Mouse (Mus musculus): ENCODE measurements around the gene Aldh3b1. TPM values are rescaled to one million over a fixed set of nuclear protein-coding genes. Genes with fewer than 3 reads are reported as not detected.
"Not testable (repeated sequence)": the region's sequence is repeated elsewhere in the genome, so short reads cannot be mapped to it uniquely, and the experiment has no call there.

Gene Aldh3b1
- total RNA-seq (2021), result 1 to 10 TPM; 2.6 to 3.2 TPM
- long read RNA-seq, experiment 1, transcript Aldh3b1-201 (10 exons, 1,924 nt), result major isoform, 7 of 9 reads
- long read RNA-seq, experiment 1, partial matches to known transcripts, result 1 of 9 reads
- long read RNA-seq, experiment 1, other reads (novel, unspliced or antisense), result 1 of 9 reads
- long read RNA-seq, experiment 2, partial matches to known transcripts, result 0 of 2 reads
- long read RNA-seq, experiment 2, other reads (novel, unspliced or antisense), result 1 of 2 reads

DNA sequence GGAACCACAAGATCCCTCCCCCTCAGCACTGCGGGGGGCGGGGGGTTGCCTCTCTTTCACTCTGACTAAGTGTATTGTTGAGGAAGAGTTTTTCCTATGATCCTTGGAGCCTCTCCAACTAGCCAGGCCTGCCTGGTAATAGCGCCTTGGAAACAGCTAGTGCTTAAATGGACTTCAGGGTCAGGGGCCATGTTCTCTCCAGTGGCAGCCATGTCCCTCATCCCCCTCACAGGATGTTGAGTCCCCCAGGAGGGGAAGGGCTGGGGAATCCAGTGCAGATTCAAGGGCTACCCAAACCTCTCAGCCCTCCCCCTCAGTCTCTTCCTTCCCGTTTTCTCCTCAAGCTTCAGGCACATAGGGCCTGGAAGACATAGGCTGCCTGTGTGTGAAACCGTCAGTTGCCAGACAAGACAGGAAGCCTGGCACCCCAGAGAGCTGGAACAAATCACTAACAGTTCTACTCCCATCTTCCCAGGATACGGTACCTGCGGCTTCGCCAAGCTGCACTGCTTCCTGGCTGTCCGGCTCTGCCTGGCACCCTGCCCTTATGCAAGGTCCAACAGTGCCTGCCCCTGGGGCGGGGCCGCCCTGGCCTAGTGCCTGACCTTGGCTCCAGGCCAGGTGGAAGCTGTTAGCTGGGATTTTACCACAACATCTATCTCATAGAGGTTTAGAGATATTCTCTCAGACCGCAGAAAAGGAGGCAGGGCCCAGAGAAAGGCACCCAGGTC lies at the start of gene Aldh3b1:
Aldh3b1 (minus strand) TSS at position 598 of the 731 bp plus-strand sequence.
- DNase-seq, result peak; percentile 92 to 94
- intact Hi-C loops (cut with DNase I), result no loop called here

DNA sequence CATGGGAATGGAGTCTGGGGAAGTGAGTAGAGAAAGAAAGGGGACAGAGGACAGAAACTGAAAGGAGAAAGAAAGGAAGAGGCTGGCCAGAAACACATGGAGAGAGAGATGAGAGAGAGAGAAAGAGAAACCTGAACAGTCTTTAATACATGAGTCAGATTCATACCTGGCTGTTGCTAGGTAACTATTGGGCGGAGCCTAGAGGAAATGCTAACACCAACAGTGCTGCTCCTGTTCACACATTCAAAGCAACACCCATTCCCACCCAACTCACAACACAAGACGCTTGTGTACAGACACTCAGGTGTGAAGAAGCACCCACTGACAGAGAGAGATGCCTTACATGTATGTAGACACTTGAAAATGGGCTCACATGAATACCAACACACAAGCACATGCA lies 46.3 kb upstream of the Aldh3b1 start:
- intact Hi-C loops (cut with DNase I), result no loop called here

DNA sequence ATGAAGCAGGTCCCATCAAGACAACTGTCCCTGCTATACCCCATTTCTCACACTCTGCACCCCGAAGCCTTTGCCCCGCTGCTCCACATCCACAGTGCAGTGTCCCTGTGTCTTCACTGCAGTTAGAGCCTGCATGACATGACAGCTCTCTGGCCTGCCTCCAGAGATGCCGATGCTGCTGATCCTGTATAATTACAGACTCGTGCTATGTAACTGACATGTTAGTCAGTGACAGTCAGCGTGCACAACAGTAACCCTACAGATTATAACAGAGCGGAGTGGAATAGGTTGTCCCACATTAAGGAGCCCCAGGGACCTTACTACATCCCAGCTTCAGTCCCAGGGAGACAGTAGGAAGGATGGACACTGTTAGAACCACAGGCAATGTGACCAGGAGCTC lies 45.0 kb upstream of the Aldh3b1 start:
- DNase-seq; intact Hi-C loops (cut with DNase I): not testable (repeated sequence)

More for the DNA sequence above, 46.3 kb upstream of the Aldh3b1 start:
- no peak for DNase-seq

DNA sequence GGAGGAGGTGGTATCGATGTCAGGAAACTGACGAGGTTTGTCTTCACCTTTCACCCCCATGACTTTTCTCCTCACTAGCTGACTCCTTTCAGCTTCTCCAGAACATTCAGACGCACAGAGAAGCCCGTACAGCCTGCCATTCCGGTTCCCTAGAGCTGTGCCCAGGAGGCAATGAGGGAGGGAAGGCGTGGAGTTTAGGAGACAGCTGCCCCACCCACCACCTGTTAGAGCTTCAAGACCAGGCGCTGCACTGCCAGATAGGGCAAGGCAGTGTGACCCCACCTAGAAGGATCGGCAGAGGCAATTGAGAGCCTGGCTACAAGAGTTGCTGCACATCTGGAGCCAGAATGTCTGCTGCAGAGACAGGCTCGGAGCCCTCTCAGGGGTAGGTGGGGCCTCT lies 42.6 kb upstream of the Aldh3b1 start, which contains the start of gene Aldh3b2:
Aldh3b2 (plus strand) TSS at position 100 of the 400 bp plus-strand sequence.
- DNase-seq, result no peak
- intact Hi-C loops (cut with DNase I), result loop anchor here (2.0 kb wide), 1 partner anchor 21 kb away; no protein-coding TSS in a partner anchor

DNA sequence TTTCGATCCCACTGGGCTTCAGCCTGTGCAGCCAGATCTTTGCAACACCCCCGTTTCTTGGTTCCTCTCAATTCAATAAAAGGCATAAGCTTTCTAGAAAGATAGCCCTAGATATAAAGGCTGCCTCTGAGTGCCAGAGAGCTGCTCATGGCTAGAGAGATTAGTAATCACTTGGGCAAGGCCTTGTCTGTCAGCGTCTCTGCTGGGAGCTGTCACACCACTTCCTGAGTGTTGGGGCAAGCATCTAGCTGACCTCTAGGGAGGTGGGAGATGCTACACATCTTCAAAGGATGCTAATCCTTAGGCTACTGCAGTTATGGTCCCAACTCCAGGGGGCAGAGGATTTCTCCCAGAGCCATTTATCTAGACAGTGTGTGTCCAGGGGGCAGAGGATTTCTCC lies 37.6 kb upstream of the Aldh3b1 start:
- no peak for DNase-seq
- intact Hi-C loops (cut with DNase I), result no loop called here

DNA sequence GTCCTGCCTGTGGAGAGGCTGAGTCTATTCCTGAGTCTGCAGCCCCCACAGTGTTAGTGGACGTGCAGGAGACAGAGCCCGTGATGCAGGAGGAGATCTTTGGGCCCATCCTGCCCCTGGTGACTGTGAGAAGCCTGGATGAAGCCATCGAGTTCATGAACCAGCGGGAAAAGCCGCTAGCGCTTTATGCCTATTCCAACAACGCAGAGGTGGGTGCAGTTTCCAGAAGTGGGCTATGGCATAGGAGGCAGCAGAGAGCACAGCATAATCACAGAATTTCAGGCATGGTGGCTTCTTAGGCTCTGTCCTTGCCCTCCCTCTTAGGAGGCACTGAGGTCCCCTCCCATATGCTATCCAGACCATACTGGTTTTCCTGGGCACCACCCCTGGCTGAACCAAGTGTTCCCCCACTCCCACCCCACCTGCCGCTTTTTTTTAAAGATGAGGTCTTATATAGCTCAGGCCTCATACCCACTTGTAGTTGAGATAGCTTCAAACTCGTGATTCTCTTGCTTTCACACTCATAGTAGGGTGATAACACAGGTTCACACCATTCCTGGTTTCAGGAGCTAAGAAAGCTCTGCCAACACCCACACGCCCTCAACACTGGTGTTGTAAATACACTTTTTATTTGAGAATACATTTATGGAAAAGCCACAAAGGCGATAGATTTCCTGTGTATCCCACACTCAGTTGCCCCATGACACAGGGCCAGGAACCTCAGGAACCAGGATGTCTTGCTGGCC lies 36.9 kb upstream of the Aldh3b1 start:
- intact Hi-C loops (cut with DNase I), result no loop called here
- DNase-seq, result no peak

DNA sequence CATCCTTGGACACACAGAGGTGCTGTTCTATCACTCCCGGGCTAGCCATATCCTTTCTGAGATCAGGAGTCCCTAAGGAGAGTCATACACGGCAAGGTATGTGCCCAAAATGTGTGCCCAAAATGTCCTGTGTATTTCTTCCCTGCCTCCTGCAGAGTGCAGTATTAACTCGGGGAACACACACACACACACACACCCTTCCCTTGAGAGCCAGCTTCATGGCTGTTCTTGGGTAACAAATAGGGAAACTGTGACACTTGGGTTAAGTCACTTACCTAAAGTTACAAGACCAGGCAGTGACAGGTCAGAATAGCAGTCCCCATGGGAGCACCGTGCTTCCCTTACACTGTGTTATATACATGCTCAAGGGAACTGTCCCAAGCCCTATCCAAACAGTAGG lies 34.4 kb upstream of the Aldh3b1 start:
- intact Hi-C loops (cut with DNase I), result no loop called here
- DNase-seq, result no peak

GRCm38 (mm10) chr19:3962469-3962868 lies 32.9 kb upstream of the Aldh3b1 start:
- intact Hi-C loops (cut with DNase I), result no loop called here
- DNase-seq, result peak in 1 of 2 experiments; percentile 59

- intact Hi-C loops (cut with DNase I); DNase-seq: not testable (repeated sequence)
Observed at GRCm38 (mm10) chr19:3961805-3962204, 32.2 kb upstream of the Aldh3b1 start.

DNA sequence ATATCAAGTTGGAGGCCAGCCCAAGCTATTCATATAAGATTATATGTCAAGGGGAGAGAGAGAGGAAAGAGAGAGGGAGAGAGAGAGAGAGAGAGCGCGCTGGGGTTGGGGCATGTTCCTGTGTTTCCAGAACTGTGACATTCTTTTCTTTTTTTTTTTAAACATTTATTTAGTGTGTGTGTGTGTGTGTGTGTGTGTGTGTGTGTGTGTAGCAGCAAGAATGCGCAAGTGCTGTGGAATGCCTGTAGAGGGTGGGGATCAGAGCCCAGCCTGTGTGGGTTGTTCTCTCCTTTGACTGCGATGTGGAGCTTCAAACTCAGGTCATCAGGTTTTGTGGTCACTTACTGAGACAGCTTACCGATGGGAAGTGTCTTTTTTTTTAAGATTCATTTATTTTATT lies 30.6 kb upstream of the Aldh3b1 start:
- intact Hi-C loops (cut with DNase I), result no loop called here

DNA sequence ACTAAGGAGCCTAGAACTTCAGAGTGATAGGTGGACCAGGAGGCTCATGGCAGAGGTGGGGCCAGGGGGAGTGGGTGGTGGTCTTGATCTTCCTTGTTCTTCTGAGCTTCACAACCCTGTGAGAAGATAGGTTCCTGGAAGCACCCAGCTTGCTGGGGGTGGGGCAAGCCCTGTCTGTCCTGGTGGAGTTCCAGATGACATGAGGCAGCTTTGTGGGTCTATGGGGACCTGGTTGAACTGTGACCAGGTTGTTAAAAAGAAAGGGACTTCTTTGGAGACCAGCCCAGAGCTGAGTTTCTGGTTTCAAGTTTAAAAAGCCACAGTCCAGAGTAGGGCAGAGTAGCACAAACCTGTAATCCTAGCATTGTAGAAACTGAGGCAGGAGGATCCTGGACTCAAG lies 29.4 kb upstream of the Aldh3b1 start:
- DNase-seq, result no peak
- intact Hi-C loops (cut with DNase I), result no loop called here

More for the DNA sequence above, 30.6 kb upstream of the Aldh3b1 start:
- DNase-seq, result no peak

- intact Hi-C loops (cut with DNase I), result no loop called here
- no peak for DNase-seq
Observed at GRCm38 (mm10) chr19:3958470-3958869, 28.9 kb upstream of the Aldh3b1 start, which contains the start of gene Aldh3b3. TSS of gene Aldh3b3 (plus strand) at chr19:3958645.

- DNase-seq; intact Hi-C loops (cut with DNase I): not testable (repeated sequence)
Observed at GRCm38 (mm10) chr19:3957296-3958036, 27.9 kb upstream of the Aldh3b1 start.

DNA sequence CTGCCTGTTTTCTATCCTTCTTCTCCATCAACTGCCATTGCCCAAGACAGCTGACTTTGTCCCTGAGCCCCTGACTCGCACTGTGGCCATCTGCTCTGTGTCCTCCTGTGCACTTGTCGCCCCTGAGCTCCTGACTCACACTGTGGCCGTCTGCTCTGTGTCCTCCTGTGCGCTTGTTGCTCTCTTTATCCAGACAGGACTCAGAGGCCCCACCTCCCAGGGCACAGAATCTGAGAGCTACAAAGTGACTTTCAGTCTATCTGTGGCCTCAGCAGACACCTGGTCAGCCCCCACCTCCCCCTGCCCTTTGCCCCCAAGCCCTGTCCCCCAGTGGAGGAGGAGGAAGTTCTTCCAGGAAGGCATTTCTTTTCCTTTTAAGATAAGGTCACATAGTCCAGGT lies 26.2 kb upstream of the Aldh3b1 start:
- no peak for DNase-seq
- intact Hi-C loops (cut with DNase I), result no loop called here

- intact Hi-C loops (cut with DNase I), result no loop called here
- no peak for DNase-seq
Observed at GRCm38 (mm10) chr19:3955033-3955432, 25.4 kb upstream of the Aldh3b1 start.

DNA sequence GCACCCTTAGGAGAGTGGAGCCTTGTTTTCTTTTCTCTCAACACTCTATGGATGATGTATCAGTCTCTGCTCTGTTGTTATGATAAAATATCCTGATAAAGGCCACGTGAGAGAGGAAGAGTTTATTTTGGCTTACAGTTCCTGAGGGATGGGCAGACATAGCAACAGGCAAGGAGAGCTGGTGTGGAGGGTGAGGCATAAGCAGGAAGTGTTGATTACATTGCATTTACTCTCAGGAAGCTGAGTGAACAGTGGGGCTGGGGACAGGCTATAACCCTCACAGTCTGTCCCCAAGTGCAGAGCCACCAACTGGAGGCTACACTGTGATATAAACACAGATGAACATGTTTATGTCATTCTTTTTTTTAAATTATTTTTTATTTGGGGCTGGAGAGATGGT lies 22.5 kb upstream of the Aldh3b1 start:
- no peak for DNase-seq
- intact Hi-C loops (cut with DNase I), result no loop called here

DNA sequence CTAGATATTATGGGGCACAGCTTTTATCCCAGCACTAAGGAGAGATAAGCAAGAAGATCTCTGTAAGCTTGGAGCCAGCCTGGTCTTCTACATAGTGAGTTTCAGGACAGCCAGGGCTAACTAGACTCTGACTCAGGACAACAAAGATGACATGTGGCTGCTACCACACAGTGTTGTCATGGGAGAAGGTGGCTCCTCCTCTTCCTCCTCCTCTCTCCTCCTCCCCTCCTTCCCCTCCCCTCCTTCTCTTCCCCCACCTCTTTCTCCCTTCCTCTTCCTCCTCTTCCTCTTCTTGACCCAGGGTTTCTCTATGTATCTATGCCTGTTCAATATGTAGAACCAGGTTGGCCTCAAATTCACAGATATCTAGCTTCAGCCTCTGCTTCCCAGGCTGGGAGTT lies 21.9 kb upstream of the Aldh3b1 start:
- intact Hi-C loops (cut with DNase I), result loop anchor here (2.0 kb wide), 1 partner anchor 21 kb away; the partner anchor contains the start of gene Aldh3b2

DNA sequence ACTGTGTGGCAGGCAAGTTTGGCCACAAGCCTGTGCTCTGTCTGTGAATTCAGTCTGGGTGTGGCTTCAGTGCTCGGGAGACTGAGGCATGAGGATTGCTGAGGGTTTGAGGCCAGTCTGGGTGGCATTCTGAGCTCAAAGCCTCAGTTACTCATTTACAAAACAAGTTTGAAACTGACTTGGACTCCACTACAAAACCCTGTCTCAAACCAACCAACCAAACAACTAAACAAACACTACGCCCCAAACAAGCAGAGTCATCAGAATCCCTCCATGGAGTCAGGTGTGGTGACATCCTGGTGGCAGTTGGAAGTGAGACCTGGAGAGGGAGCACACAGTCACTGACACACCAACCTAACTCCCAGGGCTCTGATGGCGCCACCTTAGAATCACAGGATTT lies 20.7 kb upstream of the Aldh3b1 start:
- intact Hi-C loops (cut with DNase I), result loop anchor here (2.0 kb wide), 1 partner anchor 22 kb away; the partner anchor contains the start of gene Aldh3b2
- no peak for DNase-seq

More for the DNA sequence above, 21.9 kb upstream of the Aldh3b1 start:
- DNase-seq, result no peak

DNA sequence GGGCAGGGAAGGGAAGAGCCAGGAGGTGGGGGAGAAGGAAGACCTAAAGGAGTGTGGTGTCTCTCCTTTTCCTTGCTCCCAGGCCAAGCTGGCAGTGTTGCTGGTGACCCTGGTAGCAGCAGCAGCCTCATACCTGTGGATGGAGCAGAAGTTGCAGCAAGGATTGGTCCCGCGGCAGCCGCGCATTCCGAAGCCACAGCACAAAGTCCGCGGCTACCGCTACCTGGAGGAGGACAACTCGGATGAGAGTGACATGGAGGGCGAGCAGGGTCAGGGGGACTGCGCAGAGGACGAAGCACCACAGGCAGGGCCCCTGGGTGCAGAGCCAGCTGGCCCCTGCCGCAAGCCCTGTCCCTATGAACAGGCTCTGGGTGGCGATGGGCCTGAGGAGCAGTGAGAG lies 18.9 kb upstream of the Aldh3b1 start:
- intact Hi-C loops (cut with DNase I), result no loop called here
- no peak for DNase-seq

DNA sequence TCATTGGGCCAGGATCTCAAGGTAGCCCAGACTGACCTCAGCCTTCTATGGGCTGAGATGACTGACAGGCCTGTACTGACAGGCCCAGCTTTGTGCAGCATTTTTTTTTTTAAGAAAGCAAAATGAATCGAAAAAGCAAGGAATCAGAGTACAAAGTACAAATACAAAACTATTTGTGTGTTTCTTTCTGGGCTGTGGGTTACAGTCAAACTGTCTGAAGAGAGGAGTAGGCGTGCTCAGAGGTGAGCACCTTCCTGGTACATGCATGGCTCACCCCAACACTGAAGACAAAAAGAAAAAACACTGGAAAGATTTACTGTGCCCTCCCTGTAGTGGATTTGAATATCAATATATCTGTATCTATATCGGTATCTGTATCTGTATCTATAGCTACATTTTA lies 18.2 kb upstream of the Aldh3b1 start:
- no peak for DNase-seq
- intact Hi-C loops (cut with DNase I), result loop anchor here (2.0 kb wide), 2 partner anchors 33 to 65 kb away; partner anchors contain the start of gene Ndufv1
